Mouse (Mus musculus) heart, embryonic 10.5 days (tissue): ENCODE measurements at regions not wholly inside any gene's neighbourhood (a gene's known extent, or its start where the extent isn't known, plus 50 kb on each side); places are given as distances from the start of the nearest gene placed in this dataset.

ENCODE experiments used
- DNase-seq: peaks from one replicate; pipeline ENCODE4 v3.0.0-alpha.2; 2017; ENCODE audit warnings: low spot score
- H3K27ac ChIP-seq: fragments of 300-500 bp; sonication (generic); 2 replicates; pipeline ENCODE4 v1.5.1; 2016; ENCODE audit warnings: mild to moderate bottlenecking
- H3K27me3 ChIP-seq: fragments of 300-500 bp; sonication (generic); 2 replicates; pipeline ENCODE4 v1.6.1; 2016; ENCODE audit warnings: mild to moderate bottlenecking; ENCODE audit not compliant: poor library complexity, insufficient read depth, severe bottlenecking
- H3K36me3 ChIP-seq: fragments of 300-500 bp; sonication (generic); 2 replicates; pipeline ENCODE4 v1.6.1; 2016; ENCODE audit warnings: mild to moderate bottlenecking, moderate library complexity
- H3K4me1 ChIP-seq: fragments of 300-500 bp; sonication (generic); 2 replicates; pipeline ENCODE4 v1.6.1; 2016; ENCODE audit warnings: mild to moderate bottlenecking
- H3K4me3 ChIP-seq: fragments of 300-500 bp; sonication (generic); 2 replicates; pipeline ENCODE4 v1.5.1; 2016; ENCODE audit warnings: mild to moderate bottlenecking, moderate library complexity
- H3K9me3 ChIP-seq: fragments of 300-500 bp; sonication (generic); 2 replicates; pipeline ENCODE4 v1.6.1; 2016; ENCODE audit warnings: mild to moderate bottlenecking, moderate library complexity
- WGBS: fragments of 180-500 bp; shearing (Covaris S2); methylation state at CpG from one replicate; pipeline ENCODE4 v1.1.7; 2016; 5-methylcytosine and 5-hydroxymethylcytosine counted together

DNA sequence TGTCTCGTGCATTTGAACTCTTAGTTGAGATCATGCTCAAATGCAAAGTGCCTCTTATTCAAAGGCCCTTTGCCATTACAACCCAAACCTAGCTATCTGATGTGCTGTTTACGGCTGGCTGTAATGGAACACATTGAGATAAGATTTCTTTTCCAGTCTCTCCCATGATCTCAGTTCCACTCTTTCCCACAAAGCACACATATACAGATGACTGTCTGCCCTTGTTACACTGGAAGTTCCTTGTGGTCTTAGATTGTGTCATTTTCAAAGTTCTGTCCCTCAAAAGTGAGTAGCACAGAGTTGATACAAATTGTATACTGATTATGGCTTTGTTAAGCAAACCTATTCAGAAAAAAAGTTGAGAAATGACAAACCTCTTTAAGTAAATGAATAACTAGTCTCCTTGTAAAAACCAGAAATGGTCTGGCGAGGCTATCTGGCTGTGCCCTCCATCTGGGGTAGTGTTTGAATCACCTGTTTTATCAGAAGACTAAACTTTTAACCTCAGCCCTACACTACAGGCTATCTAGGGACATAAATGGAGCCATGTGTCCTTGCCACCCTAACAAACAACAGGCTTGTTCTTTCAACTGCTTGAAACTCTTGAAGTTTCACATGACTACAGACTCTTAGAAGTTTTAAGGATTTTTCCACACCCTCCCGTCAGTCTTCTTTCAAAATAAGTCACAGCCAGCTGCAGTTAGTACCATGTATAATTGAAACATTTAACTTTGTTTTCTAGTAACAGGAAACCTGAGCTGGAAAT lies 384.0 kb downstream of the Atp6ap1l start:
- peak overlapping the region; percentile 59; the same call in 1 of the 2 replicates for H3K27ac ChIP-seq

DNA sequence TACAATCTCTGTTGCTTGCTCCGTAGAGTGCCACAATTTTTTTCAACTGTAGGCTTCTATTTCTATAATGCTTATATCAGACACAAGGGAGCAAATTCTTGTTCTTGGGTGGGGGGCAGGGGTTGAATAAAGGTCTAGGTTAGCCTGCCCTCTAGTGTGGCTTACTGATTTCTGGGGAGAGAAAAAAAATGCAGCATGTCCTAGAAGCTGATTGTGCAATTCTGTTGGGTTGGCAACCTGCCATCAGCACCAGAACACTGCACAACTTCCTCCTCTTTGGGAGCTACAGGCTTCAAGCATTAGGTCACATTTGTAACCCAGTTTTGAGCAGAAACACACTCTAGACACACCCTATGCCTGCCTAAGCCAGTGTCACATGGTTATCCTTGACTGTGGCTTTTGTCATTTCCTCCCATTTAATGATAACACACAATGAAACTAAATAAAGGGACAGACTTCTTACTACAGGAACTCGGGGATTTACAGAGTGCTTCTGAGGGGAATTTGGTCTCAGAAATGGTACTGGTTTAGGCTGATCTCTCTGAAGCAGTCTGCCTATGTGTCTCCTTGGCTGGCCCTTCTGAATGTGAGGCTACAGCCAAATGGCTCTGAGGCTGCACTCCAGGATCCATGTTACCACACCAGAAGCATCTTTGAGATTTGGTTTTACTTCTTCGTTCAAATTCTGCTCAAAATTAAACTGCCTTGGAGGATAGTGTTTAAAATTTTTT lies 389.2 kb downstream of the Atp6ap1l start:
- peak overlapping the region; percentile 67 for H3K27ac ChIP-seq

More for the DNA sequence above, 384.0 kb downstream of the Atp6ap1l start:
- 29% methylated on average over 4 of the region's 4 CpGs for WGBS
- Histone ChIP-seq H3K4me1 (peaks cover 14% of the 10 kb centered on the region), H3K36me3 (no peaks in the 10 kb centered on the region), H3K4me3 (no peak overlapping the region), H3K27me3 (no peaks in the 10 kb centered on the region), H3K9me3 (no peaks in the 10 kb centered on the region)
- DNase-seq, result no peak

GRCm38 (mm10) chr13:90513867-90514266 lies 391.3 kb downstream of the Atp6ap1l start:
- DNase-seq, result no peak
- 74% methylated on average over 4 of the region's 4 CpGs for WGBS

More for the DNA sequence above, 389.2 kb downstream of the Atp6ap1l start:
- Histone ChIP-seq H3K4me3 (no peak overlapping the region), H3K27me3 (no peaks in the 10 kb centered on the region), H3K4me1 (peaks cover 11% of the 10 kb centered on the region), H3K36me3 (no peaks in the 10 kb centered on the region), H3K9me3 (no peaks in the 10 kb centered on the region)
- WGBS, result 50% methylated on average over 3 of the region's 3 CpGs
- peak; percentile 87 for DNase-seq

GRCm38 (mm10) chr13:90512786-90513401 lies 392.3 kb downstream of the Atp6ap1l start:
- WGBS, result 79% methylated on average over 2 of the region's 2 CpGs
- H3K9me3 ChIP-seq, result no peaks in the 10 kb centered on the region
- peaks cover 8% of the 10 kb centered on the region for H3K4me1 ChIP-seq
- H3K27me3 ChIP-seq, result no peaks in the 10 kb centered on the region
- no peak overlapping the region for H3K4me3 ChIP-seq
- no peak for DNase-seq
- no peak overlapping the region for H3K27ac ChIP-seq
- H3K36me3 ChIP-seq, result no peaks in the 10 kb centered on the region

More at GRCm38 (mm10) chr13:90513867-90514266, 391.3 kb downstream of the Atp6ap1l start:
- Histone ChIP-seq H3K27ac (no peak overlapping the region), H3K4me3 (no peak overlapping the region), H3K9me3 (no peaks in the 10 kb centered on the region), H3K27me3 (no peaks in the 10 kb centered on the region), H3K4me1 (peaks cover 8% of the 10 kb centered on the region), H3K36me3 (no peaks in the 10 kb centered on the region)

- 83% methylated on average over 6 of the region's 6 CpGs for WGBS
- Histone ChIP-seq H3K27ac (no peak overlapping the region), H3K27me3 (no peaks in the 10 kb centered on the region), H3K36me3 (no peaks in the 10 kb centered on the region), H3K4me3 (no peak overlapping the region), H3K4me1 (peaks cover under 1% of the 10 kb centered on the region; the same call in 1 of the 2 replicates), H3K9me3 (no peaks in the 10 kb centered on the region)
- no peak for DNase-seq
Observed at GRCm38 (mm10) chr13:90510479-90510878, 394.7 kb downstream of the Atp6ap1l start.

GRCm38 (mm10) chr13:90503188-90503587 lies 402.0 kb downstream of the Atp6ap1l start:
- Histone ChIP-seq H3K27ac (no peak overlapping the region), H3K36me3 (no peaks in the 10 kb centered on the region), H3K4me3 (no peak overlapping the region), H3K4me1 (peaks cover 6% of the 10 kb centered on the region), H3K27me3 (no peaks in the 10 kb centered on the region), H3K9me3 (no peaks in the 10 kb centered on the region)
- no peak for DNase-seq
- WGBS, result 57% methylated on average over 2 of the region's 2 CpGs

GRCm38 (mm10) chr13:90502141-90502540 lies 403.0 kb downstream of the Atp6ap1l start:
- Histone ChIP-seq H3K36me3 (no peaks in the 10 kb centered on the region), H3K27me3 (no peaks in the 10 kb centered on the region), H3K27ac (no peak overlapping the region), H3K4me1 (peaks cover 6% of the 10 kb centered on the region), H3K4me3 (no peak overlapping the region), H3K9me3 (no peaks in the 10 kb centered on the region)
- WGBS, result 91% methylated on average over 1 of the region's 1 CpGs
- DNase-seq, result no peak

- Histone ChIP-seq H3K4me1 (no peaks in the 10 kb centered on the region), H3K36me3 (no peaks in the 10 kb centered on the region), H3K27me3 (no peaks in the 10 kb centered on the region), H3K9me3 (no peaks in the 10 kb centered on the region), H3K4me3 (no peak overlapping the region), H3K27ac (no peak overlapping the region)
- no peak for DNase-seq
- 74% methylated on average over 3 of the region's 3 CpGs for WGBS
Observed at GRCm38 (mm10) chr13:90498978-90499377, 406.2 kb downstream of the Atp6ap1l start.

DNA sequence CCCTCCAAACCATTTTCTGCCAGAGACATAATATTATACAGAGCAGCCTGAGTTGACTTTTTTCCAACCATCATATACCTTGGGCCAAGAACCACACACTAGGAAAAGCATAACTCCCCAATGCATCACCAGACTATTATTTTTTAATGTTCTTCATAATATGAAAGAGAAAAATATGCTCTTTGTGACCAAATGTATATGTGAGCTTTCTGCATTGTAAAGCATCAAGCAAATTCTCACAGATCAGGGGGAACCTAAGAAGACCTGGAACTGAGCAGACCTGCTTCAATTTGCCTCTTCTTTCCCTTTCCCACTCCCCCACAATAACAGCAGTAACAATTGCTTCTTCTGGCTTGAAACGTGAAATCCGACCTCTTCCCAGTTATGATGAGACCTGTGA lies 407.6 kb downstream of the Atp6ap1l start:
- Histone ChIP-seq H3K4me3 (no peak overlapping the region), H3K36me3 (no peaks in the 10 kb centered on the region), H3K27me3 (no peaks in the 10 kb centered on the region), H3K27ac (no peak overlapping the region), H3K9me3 (no peaks in the 10 kb centered on the region), H3K4me1 (no peaks in the 10 kb centered on the region)
- no peak for DNase-seq
- WGBS, result 63% methylated on average over 2 of the region's 2 CpGs

DNA sequence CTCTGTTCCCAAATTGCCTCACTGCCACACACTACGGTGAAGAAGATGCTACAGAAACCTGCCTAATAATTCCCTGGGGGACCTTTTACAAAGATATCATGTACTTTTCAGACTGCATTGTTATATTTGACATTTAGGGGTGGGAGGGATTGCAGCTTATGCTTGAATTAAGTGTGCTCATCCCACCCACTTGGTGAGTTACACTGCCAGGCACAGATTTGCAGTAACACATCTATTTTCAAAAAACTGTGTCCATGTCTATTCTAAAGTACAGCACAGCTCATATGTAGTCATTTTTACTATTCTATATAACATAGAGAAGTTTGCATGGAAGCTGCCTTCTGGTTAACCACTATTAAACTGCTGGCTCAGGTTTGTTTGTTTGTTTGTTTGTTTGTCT lies 404.3 kb upstream of the Xrcc4 start:
- no peak overlapping the region for H3K4me3 ChIP-seq
- no peaks in the 10 kb centered on the region for H3K9me3 ChIP-seq
- H3K4me1 ChIP-seq, result peaks cover 6% of the 10 kb centered on the region; the same call in 1 of the 2 replicates
- no peaks in the 10 kb centered on the region for H3K27me3 ChIP-seq
- H3K36me3 ChIP-seq, result no peaks in the 10 kb centered on the region
- WGBS, result 57% methylated on average over 1 of the region's 1 CpGs
- no peak for DNase-seq
- H3K27ac ChIP-seq, result no peak overlapping the region

DNA sequence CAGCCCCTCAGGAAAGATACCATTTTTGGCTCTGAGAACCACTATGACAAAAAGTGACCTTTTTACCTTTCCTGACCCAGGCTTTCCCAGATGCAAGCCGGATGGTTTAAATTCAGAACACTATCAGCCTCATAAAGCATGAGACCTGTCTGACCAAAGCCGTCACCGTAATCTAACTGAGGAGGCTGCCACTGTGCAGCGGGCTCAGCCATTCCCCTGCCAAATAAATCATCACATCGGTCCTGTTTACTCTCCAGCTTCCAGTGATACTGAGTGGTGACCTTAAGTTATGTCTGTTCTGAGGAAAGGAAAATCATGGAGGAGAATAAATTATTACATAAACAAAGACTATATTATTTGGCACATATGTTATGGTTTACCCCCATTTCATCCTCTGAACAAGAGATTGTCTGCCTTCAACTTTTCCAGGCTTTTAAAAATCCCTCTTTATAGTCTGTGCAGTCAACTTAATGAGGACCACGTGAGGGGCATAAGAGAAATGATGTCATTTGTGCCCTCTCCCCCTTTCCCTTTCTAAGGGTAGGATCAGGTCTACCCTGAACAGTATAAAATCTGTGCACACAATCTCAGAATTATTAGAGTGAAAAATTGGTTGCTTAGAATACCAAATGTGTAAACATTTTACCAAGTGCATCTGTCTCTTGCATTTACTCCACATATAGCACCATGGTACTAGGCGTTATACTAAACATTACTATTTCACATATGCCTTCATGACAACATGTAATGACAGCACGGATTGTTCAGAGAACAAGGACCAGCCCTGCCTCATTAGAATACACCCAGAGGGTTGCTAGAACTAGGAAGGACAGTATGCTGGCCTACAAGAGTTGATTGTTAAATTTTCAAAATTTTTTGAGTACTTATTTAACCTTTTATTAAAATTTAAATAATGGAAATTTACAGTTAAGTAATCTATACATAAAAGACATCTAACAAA lies 401.9 kb upstream of the Xrcc4 start:
- Histone ChIP-seq H3K9me3 (no peaks in the 10 kb centered on the region), H3K4me3 (no peak overlapping the region), H3K36me3 (no peaks in the 10 kb centered on the region), H3K27me3 (no peaks in the 10 kb centered on the region), H3K27ac (no peak overlapping the region), H3K4me1 (peaks cover 6% of the 10 kb centered on the region; the same call in 1 of the 2 replicates)
- 35% methylated on average over 8 of the region's 8 CpGs for WGBS
- DNase-seq, result no peak

DNA sequence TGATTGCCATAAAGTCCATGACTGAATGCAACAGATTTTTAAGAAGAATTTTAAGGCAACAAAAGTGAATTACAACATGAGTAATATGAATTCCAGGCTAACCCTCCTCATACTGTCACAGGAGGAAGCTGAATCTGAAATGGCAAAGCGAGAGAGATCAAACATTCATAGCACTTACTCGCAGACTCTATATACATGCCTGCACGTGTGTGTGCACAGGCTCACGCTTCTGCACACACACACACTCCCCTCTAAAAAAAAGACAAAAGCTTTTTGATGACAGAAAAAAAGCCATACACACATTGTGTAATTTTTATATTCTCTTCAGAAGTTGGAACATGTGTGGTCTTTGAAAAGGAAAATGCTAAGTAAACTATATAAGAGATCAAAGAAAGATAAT lies 391.1 kb upstream of the Xrcc4 start:
- Histone ChIP-seq H3K27me3 (no peaks in the 10 kb centered on the region), H3K36me3 (no peaks in the 10 kb centered on the region)

More for the DNA sequence above, 391.1 kb upstream of the Xrcc4 start:
- 92% methylated on average over 4 of the region's 4 CpGs for WGBS
- no peak for DNase-seq
- H3K9me3 ChIP-seq, result no peaks in the 10 kb centered on the region
- H3K27ac ChIP-seq, result no peak overlapping the region
- H3K4me1 ChIP-seq, result no peaks in the 10 kb centered on the region
- H3K4me3 ChIP-seq, result no peak overlapping the region
